Mouse (Mus musculus) spleen, adult 2 months (tissue): ENCODE results near the gene Mtfr2.

ENCODE experiments used
- CTCF ChIP-seq: fragments of 200-500 bp; IDR thresholded peaks from 2 replicates; pipeline ENCODE4 v1.5.1; 2011; ENCODE audit warnings: mild to moderate bottlenecking, inconsistent platforms; ENCODE audit not compliant: insufficient read depth, insufficient read length, insufficient replicate concordance; ENCODE audit errors: extremely low read depth
- POLR2A ChIP-seq: fragments of 200-500 bp; IDR thresholded peaks from 2 replicates; pipeline ENCODE4 v1.6.1; 2011; ENCODE audit warnings: low read depth, low read length, inconsistent platforms

DNA sequence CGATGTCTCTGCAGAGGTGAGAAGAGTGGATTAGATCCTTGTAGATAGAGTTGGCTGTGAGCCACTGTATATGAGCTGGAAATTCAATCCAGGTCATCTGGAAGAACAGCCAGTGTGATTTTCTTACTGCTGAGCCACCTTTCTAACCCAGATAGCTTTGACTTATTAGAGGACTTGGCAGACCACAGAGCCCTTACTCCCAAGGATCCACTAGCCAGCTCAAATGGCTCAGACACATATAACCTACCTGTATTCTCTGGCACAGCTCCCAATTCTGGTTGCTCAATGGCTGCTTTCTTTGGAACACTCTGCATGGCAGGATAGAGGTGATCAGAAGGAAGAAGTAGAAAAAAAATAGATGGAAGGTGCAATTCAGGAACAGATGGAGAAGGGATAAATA, 1.8 kb upstream of the Mtfr2 start:
- TF ChIP-seq CTCF (no peak), POLR2A (no peak)
